Mouse (Mus musculus): ENCODE measurements around the gene Ppp1r9a. TPM values are rescaled to one million over a fixed set of nuclear protein-coding genes. Genes with fewer than 3 reads are reported as not detected.

Gene Ppp1r9a
- polyA plus RNA-seq, 1 experiment from 2014 or later: 51.9 TPM

DNA sequence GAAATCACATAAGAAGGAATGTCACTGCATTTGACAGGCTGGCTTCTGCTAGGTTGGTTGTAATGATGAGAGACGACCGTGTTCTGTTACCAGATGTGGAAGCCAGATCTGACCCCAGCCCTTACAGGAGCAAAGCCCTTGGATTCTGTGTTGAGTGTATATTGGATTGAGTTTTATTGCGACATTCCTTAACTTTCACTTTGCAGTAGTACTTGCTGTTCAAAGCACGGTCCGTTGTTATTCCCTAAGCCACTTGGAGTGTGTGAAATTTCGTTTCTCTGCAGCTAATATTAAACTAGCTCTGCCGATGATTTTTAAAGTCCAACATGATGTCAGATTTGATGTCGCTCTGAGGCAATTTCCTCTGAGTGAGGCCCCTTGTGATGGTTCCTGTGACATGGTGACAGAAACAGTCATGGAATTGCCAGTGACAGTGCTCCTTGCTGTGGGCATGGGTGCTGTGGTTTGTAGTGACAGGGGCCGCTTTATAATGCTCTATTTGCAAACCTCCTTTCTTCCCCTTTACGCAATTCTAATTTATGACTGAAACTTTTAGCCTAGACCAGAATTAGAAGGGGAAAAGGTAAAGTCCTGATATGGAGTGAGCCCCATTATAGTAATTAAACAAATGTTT, 271.6 kb downstream of the Ppp1r9a start:
- no peaks in the 10 kb centered on the region for H3K27me3 ChIP-seq (ENCODE audit: control insufficient read depth, insufficient read depth, low read length)
- H3K27ac ChIP-seq: no peak overlapping the region
- no peak overlapping the region for H3K4me3 ChIP-seq (replicated peaks; ENCODE audit: low read length)
- no peaks in the 10 kb centered on the region for H3K36me3 ChIP-seq (replicated peaks; ENCODE audit: control insufficient read depth, insufficient read depth)
- peaks cover 15% of the 10 kb centered on the region for H3K4me1 ChIP-seq (replicated peaks; ENCODE audit: control insufficient read depth, insufficient read depth, low read length)
- H3K9me3 ChIP-seq (ENCODE audit: control insufficient read depth, low read length): no peaks in the 10 kb centered on the region
- 90% methylated on average over 10 of the region's 10 CpGs for WGBS
- no peak for ATAC-seq (ENCODE audit: low FRiP score)
- DNase-seq (ENCODE audit: low spot score): no peak
- H3K4me2 ChIP-seq (replicated peaks): no peak overlapping the region
- H3K9ac ChIP-seq: no peak overlapping the region

DNA sequence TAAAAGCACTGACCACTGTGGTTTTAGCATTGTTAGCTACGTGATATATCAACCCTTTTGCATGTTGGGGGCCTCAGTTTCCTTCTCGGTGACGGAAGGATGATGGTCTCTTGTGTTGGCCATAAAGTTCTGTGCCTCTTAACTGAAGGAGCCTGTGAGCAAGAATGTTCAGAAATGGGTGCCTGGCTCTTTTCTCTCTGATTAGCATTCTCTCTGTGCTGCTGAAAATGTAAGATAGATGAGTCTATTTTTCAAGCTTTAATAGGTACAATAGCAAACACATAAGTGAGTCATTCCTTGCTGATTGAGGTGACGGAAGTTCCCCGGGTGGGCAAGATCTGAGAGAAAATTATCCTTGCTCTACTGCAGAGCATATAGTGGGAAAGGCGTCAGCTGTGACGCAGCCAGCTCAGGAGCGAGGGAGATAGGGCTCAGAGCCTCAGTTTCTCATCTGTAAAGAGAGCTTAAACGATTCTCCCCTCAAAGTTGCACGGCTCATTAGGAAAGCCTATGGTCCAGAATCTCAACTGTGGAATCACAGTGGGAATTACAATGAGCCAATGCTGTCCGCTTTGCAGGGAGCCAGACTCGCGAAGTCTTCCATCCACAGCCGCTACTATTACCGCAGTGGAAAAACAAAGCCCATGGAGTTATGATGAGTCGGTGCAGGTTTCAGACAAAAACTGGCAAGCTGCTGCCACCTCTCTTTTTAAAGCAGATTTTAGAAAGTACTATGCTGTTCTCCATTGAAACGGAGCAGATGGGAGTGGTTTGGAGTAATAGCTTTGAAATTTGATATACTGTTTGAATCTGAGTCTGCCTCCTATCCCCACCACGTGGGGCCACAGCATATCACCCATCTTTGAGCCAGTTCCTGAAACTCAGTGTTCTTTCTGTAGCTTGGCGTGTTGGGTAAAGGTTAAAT, 275.5 kb downstream of the Ppp1r9a start:
- Histone ChIP-seq H3K27ac (peak overlapping the region; percentile 56; the same call in 1 of the 2 replicates), H3K4me1 (replicated peaks; ENCODE audit: control insufficient read depth, insufficient read depth, low read length) (peaks cover 15% of the 10 kb centered on the region), H3K4me3 (replicated peaks; ENCODE audit: low read length) (peak overlapping the region; percentile 26), H3K27me3 (ENCODE audit: control insufficient read depth, insufficient read depth, low read length) (no peaks in the 10 kb centered on the region), H3K9me3 (ENCODE audit: control insufficient read depth, low read length) (no peaks in the 10 kb centered on the region), H3K36me3 (replicated peaks; ENCODE audit: control insufficient read depth, insufficient read depth) (no peaks in the 10 kb centered on the region), H3K4me2 (replicated peaks) (peak overlapping the region; percentile 61), H3K9ac (peak overlapping the region; percentile 47)
- DNase-seq (ENCODE audit: low spot score) (peak; percentile 57), ATAC-seq (ENCODE audit: low FRiP score) (peak; percentile 89)
- 28% methylated on average over 19 of the region's 19 CpGs for WGBS

DNA sequence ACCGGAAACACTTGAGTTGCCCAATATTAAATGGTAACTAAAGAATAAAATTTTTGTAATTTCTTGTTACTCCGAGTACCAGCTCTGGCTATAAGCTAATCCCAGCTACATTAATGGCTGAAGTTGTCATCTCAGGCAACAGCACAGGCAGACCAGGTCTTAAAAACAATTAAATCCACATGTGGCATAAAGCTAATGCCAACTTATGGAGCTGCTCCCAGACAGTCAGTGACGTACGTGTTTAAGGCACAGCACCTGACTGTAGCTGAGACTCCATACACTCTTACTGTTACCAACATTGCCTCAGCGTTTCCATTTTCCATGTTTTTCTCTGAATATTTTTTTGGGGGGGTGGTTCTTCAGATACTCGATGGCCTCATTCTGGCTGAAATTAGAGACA, 276.5 kb downstream of the Ppp1r9a start:
- H3K36me3 ChIP-seq (replicated peaks; ENCODE audit: control insufficient read depth, insufficient read depth): no peaks in the 10 kb centered on the region
- 88% methylated on average over 6 of the region's 6 CpGs for WGBS

DNA sequence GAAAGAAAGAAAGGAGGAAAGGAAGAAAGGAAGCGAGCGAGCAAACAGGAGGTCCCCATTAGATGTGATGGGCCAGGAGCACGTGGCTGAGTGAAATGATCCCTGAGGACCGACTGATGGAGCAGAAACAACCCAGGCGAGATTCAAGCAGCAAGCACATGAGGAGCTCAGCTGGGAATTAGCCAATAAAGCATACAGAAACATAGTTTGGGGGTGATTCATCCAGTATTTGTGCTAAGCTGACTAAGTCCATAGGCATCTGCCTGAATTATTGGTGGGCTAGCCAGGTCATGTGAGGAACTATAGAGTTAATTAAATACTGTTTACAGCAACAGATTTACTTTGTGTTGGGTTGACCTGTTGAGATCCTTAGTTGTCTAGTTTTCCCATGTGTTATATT, 277.9 kb downstream of the Ppp1r9a start:
- Histone ChIP-seq H3K9ac (no peak overlapping the region), H3K4me3 (replicated peaks; ENCODE audit: low read length) (no peak overlapping the region), H3K9me3 (ENCODE audit: control insufficient read depth, low read length) (no peaks in the 10 kb centered on the region), H3K27me3 (ENCODE audit: control insufficient read depth, insufficient read depth, low read length) (no peaks in the 10 kb centered on the region), H3K27ac (no peak overlapping the region), H3K36me3 (replicated peaks; ENCODE audit: control insufficient read depth, insufficient read depth) (no peaks in the 10 kb centered on the region), H3K4me2 (replicated peaks) (no peak overlapping the region), H3K4me1 (replicated peaks; ENCODE audit: control insufficient read depth, insufficient read depth, low read length) (peaks cover 15% of the 10 kb centered on the region)
- ATAC-seq (ENCODE audit: low FRiP score) (no peak), DNase-seq (ENCODE audit: low spot score) (no peak)
- 88% methylated on average over 5 of the region's 5 CpGs for WGBS

More for the DNA sequence above, 276.5 kb downstream of the Ppp1r9a start:
- no peaks in the 10 kb centered on the region for H3K9me3 ChIP-seq (ENCODE audit: control insufficient read depth, low read length)
- H3K4me3 ChIP-seq (replicated peaks; ENCODE audit: low read length): no peak overlapping the region
- H3K4me1 ChIP-seq (replicated peaks; ENCODE audit: control insufficient read depth, insufficient read depth, low read length): peaks cover 15% of the 10 kb centered on the region
- no peak for DNase-seq (ENCODE audit: low spot score)
- no peaks in the 10 kb centered on the region for H3K27me3 ChIP-seq (ENCODE audit: control insufficient read depth, insufficient read depth, low read length)
- no peak overlapping the region for H3K27ac ChIP-seq
- H3K9ac ChIP-seq: no peak overlapping the region
- no peak for ATAC-seq (ENCODE audit: low FRiP score)
- no peak overlapping the region for H3K4me2 ChIP-seq (replicated peaks)

DNA sequence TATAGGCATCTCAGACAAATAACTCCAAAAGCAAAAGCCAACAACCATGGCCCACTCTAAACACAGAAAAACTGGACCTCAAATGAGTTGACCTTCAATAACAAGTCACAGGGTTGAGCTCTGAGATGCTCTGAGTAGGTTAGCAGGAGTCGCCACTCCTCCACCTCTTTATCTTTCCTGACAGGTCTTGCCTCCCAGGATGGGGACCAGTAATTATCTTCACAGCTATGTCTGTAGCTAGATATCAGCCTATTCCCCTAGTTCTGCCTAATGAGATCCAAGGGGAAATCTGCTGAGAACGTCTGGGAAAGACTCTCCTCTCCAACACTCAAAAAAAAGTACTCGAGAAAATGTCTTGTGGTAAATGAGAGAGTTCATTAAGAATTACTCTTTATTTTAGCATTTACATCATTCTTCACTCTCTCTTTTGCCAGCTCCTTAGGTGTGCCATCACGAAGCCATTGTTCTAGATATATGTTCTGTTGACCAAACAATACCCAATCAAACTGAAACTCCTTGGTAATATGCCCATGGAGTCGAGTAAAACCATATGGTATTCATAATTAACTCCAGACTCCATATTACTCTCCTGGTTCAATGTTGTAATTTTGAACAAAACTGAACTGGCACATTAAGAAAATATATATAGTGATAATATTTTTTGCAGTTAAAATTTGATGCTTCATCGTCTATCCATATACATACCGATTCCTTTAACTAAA, 283.7 kb downstream of the Ppp1r9a start:
- no peak overlapping the region for H3K27ac ChIP-seq
- no peak overlapping the region for H3K9ac ChIP-seq
- no peaks in the 10 kb centered on the region for H3K27me3 ChIP-seq (ENCODE audit: control insufficient read depth, insufficient read depth, low read length)
- no peak overlapping the region for H3K4me2 ChIP-seq (replicated peaks)
- DNase-seq (ENCODE audit: low spot score): no peak
- 77% methylated on average over 7 of the region's 7 CpGs for WGBS
- no peaks in the 10 kb centered on the region for H3K9me3 ChIP-seq (ENCODE audit: control insufficient read depth, low read length)
- no peaks in the 10 kb centered on the region for H3K4me1 ChIP-seq (replicated peaks; ENCODE audit: control insufficient read depth, insufficient read depth, low read length)
- ATAC-seq (ENCODE audit: low FRiP score): no peak
- no peaks in the 10 kb centered on the region for H3K36me3 ChIP-seq (replicated peaks; ENCODE audit: control insufficient read depth, insufficient read depth)
- no peak overlapping the region for H3K4me3 ChIP-seq (replicated peaks; ENCODE audit: low read length)

DNA sequence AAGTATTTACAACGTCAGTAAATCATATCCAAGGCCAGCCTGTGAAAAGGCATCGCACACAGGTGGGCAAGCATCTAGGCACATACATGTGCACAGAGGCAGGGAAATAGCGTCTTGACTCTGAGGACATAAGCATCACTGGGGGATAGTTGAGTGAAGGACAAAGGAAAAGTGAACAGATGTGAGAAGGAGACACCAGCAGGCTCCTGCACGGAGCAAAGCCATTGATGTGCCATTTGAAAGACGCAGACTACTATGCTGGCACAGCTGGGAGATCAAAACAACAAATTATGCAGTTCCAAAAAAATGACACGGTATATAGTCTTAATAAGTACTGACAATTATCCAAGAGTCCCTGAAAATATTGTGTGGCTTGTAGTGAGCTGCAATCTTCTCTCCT, 284.9 kb downstream of the Ppp1r9a start:
- DNase-seq (ENCODE audit: low spot score): no peak
- Histone ChIP-seq H3K4me3 (replicated peaks; ENCODE audit: low read length) (no peak overlapping the region), H3K9ac (no peak overlapping the region), H3K4me1 (replicated peaks; ENCODE audit: control insufficient read depth, insufficient read depth, low read length) (no peaks in the 10 kb centered on the region), H3K36me3 (replicated peaks; ENCODE audit: control insufficient read depth, insufficient read depth) (no peaks in the 10 kb centered on the region), H3K9me3 (ENCODE audit: control insufficient read depth, low read length) (no peaks in the 10 kb centered on the region), H3K4me2 (replicated peaks) (no peak overlapping the region), H3K27ac (no peak overlapping the region), H3K27me3 (ENCODE audit: control insufficient read depth, insufficient read depth, low read length) (no peaks in the 10 kb centered on the region)
- no peak for ATAC-seq (ENCODE audit: low FRiP score)
- WGBS: 75% methylated on average over 6 of the region's 6 CpGs

DNA sequence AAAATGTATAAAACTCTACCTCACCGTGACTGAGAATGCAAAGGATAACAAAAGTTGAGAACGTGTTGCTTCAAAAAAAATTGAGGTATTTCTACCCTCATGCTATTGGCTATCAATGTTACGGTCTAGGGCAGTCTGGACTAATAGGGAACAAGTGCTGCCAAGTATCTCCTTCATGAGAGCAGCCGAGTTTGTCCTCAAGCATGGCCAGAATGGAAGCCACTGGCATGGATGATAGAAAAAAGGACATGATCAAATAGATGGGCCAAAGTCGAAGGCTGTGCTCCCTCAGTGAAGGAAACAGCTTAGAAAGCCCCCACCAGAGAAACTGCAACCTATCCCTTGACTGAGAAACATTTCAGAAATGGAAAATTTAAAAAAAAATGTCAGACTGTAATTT, 285.3 kb downstream of the Ppp1r9a start:
- Histone ChIP-seq H3K4me2 (replicated peaks) (no peak overlapping the region), H3K27ac (no peak overlapping the region), H3K9ac (no peak overlapping the region), H3K9me3 (ENCODE audit: control insufficient read depth, low read length) (no peaks in the 10 kb centered on the region), H3K4me3 (replicated peaks; ENCODE audit: low read length) (no peak overlapping the region), H3K27me3 (ENCODE audit: control insufficient read depth, insufficient read depth, low read length) (no peaks in the 10 kb centered on the region), H3K4me1 (replicated peaks; ENCODE audit: control insufficient read depth, insufficient read depth, low read length) (no peaks in the 10 kb centered on the region), H3K36me3 (replicated peaks; ENCODE audit: control insufficient read depth, insufficient read depth) (no peaks in the 10 kb centered on the region)
- ATAC-seq (ENCODE audit: low FRiP score) (no peak), DNase-seq (ENCODE audit: low spot score) (no peak)
- WGBS: 82% methylated on average over 5 of the region's 5 CpGs

DNA sequence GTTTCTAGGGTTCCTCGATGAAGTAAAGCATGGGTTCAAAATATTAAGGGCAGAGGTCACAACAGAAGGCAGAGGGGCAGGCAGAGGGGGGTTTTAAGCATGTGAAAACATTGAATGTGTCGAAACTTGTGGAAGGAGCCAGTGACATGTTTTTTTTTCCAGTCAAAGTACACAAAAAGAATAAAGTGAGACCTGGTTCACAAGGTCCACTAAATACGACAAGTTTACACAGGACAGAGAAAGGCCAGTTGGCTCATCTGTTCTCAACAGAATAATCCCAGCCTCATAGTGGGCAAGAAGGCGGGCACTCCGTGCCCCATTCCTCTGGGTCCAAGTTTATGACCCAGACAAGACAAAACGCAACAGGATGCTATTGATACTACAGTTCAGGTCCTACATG, 286.2 kb downstream of the Ppp1r9a start:
- 74% methylated on average over 6 of the region's 6 CpGs for WGBS
- no peak for DNase-seq (ENCODE audit: low spot score)

DNA sequence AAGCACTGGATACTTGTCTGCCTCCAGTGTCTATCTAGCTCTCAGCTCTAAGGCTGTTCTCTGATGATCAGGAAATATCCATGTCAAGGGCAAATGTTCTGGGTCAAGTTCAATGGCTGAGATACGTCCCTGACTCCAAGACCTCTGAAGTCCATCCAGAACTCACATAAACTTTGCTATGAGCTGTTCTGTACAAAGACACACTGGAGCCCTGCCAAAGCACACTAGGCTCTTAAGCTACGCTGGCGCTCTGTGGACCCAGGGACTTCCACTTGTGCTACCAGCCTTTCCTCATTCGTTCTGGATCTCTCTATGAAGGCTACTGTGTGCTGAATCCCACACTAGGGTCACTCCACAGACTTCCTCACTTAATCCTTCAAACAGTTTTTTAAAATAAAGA, 286.8 kb downstream of the Ppp1r9a start:
- H3K9ac ChIP-seq: no peak overlapping the region

More for the DNA sequence above, 286.2 kb downstream of the Ppp1r9a start:
- Histone ChIP-seq H3K9ac (no peak overlapping the region), H3K27me3 (ENCODE audit: control insufficient read depth, insufficient read depth, low read length) (no peaks in the 10 kb centered on the region), H3K4me1 (replicated peaks; ENCODE audit: control insufficient read depth, insufficient read depth, low read length) (no peaks in the 10 kb centered on the region), H3K27ac (no peak overlapping the region), H3K4me3 (replicated peaks; ENCODE audit: low read length) (no peak overlapping the region), H3K4me2 (replicated peaks) (no peak overlapping the region), H3K36me3 (replicated peaks; ENCODE audit: control insufficient read depth, insufficient read depth) (no peaks in the 10 kb centered on the region), H3K9me3 (ENCODE audit: control insufficient read depth, low read length) (no peaks in the 10 kb centered on the region)
- ATAC-seq (ENCODE audit: low FRiP score): no peak

More for the DNA sequence above, 286.8 kb downstream of the Ppp1r9a start:
- Histone ChIP-seq H3K27me3 (ENCODE audit: control insufficient read depth, insufficient read depth, low read length) (no peaks in the 10 kb centered on the region), H3K4me1 (replicated peaks; ENCODE audit: control insufficient read depth, insufficient read depth, low read length) (no peaks in the 10 kb centered on the region), H3K27ac (no peak overlapping the region), H3K36me3 (replicated peaks; ENCODE audit: control insufficient read depth, insufficient read depth) (no peaks in the 10 kb centered on the region), H3K4me2 (replicated peaks) (no peak overlapping the region), H3K9me3 (ENCODE audit: control insufficient read depth, low read length) (no peaks in the 10 kb centered on the region), H3K4me3 (replicated peaks; ENCODE audit: low read length) (no peak overlapping the region)
- no peak for ATAC-seq (ENCODE audit: low FRiP score)
- DNase-seq (ENCODE audit: low spot score): no peak
- WGBS: 76% methylated on average over 4 of the region's 4 CpGs
